Comparison of ENCODE assay signal across 8 mouse cellular contexts in the genomic region with DNA sequence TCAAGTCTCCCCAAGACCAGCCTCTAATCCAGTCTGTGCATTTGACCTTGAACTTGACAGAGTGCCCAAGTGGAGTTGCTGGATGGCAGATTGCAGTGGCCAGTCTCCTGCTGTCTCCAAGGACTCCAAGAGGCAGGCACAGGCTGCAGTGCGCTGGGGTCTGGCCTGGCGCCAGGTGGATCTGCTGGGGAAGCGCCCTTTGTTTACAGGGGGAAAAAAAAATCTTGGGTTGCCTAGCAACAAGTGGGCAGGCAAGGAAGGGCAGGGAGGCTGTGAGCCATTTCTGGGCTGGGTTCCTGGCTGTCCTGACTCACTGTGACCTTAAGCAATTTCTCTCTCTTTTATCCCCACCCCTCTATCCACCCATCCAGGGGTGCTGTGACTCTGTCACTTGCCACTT. TPM values are rescaled to one million over a fixed set of nuclear protein-coding genes. Genes with fewer than 3 reads are reported as not detected.
A peak's percentile ranks its signal among the peaks of the same experiment; 100 is the strongest.
DNase-seq lines count a peak whose midpoint lies in the region; ATAC-seq and TF ChIP-seq lines count a peak whose summit lies in the region.

No protein-coding gene starts in this region.

- TF ChIP-seq CTCF in Patski (IDR thresholded peaks at IDR 0.05) = no peak

- in situ Hi-C loops in Patski (cut with MboI; ENCODE audit: low pct_unique_long_range_greater_than_20kb) = no loop called here

- peak; percentile 91 for ATAC-seq in Patski
- ATAC-seq in hindbrain, embryonic 11.5 days (ENCODE audit: low FRiP score) = peak; percentile 45
- ATAC-seq in lung, embryonic 15.5 days (ENCODE audit: borderline replicate concordance, extremely low read depth, low FRiP score, low TSS enrichment) = peak; percentile 63; the same call in 1 of the 2 replicates

- no peak overlapping the region for H3K4me2 ChIP-seq in hindbrain, embryonic 11.5 days (replicated peaks; ENCODE audit: low read depth, low read length)
- no peak overlapping the region for H3K4me2 ChIP-seq in lung, embryonic 15.5 days

- CTCF ChIA-PET in Patski (lab: Charles Lee) = interaction anchor here (1.1 to 3.6 kb wide), 4 partner anchors 10 to 179 kb away, joined by 3 to 25 read pairs (median 10); no protein-coding TSS in a partner anchor

- no peak overlapping the region for H3K4me3 ChIP-seq in hindbrain, embryonic 11.5 days (ENCODE audit: low read depth, low read length)
- no peak overlapping the region for H3K4me3 ChIP-seq in lung, embryonic 15.5 days

- peak overlapping the region; percentile 54 for H3K27ac ChIP-seq in hindbrain, embryonic 11.5 days (ENCODE audit: low read depth, low read length)
- peak overlapping the region; percentile 35; the same call in 1 of the 2 replicates for H3K27ac ChIP-seq in lung, embryonic 15.5 days

- peaks cover 19% of the 10 kb centered on the region for H3K4me1 ChIP-seq in hindbrain, embryonic 11.5 days (replicated peaks; ENCODE audit: control insufficient read depth, insufficient read depth, low read length)
- H3K4me1 ChIP-seq in lung, embryonic 15.5 days = peaks cover 26% of the 10 kb centered on the region

- H3K9me3 ChIP-seq in hindbrain, embryonic 11.5 days (ENCODE audit: control insufficient read depth, low read length) = no peaks in the 10 kb centered on the region
- H3K9me3 ChIP-seq in lung, embryonic 15.5 days = no peaks in the 10 kb centered on the region

- POLR2A ChIA-PET in Patski (lab: Charles Lee) = interaction anchor here (0.5 to 1.2 kb wide), 3 partner anchors 24 to 579 kb away, joined by 3 read pairs; no protein-coding TSS in a partner anchor

- DNase-seq in Patski (ENCODE audit: low read depth, low spot score) = peak; percentile 95
- peak; percentile 93 to 96 for DNase-seq in cerebellum, postnatal 10 days
- DNase-seq in frontal cortex, postnatal 36 days (ENCODE audit: low spot score in 2 of 2) = peak; percentile 59 to 66
- peak; percentile 78 for DNase-seq in hindbrain, embryonic 11.5 days (ENCODE audit: low spot score)
- DNase-seq in layer of hippocampus, postnatal 10 days (ENCODE audit: low spot score in 2 of 2) = peak; percentile 83 to 86
- DNase-seq in ovary, postnatal 14 days (ENCODE audit: low spot score) = peak; percentile 87
- no peak for DNase-seq in B cell, adult 2 months

- no peaks in the 10 kb centered on the region for H3K36me3 ChIP-seq in hindbrain, embryonic 11.5 days (ENCODE audit: control insufficient read depth, insufficient read depth, low read length)
- H3K36me3 ChIP-seq in lung, embryonic 15.5 days = no peaks in the 10 kb centered on the region

- H3K27me3 ChIP-seq in Patski = no peaks in the 10 kb centered on the region
- peaks cover 2% of the 10 kb centered on the region; the same call in 1 of the 2 replicates for H3K27me3 ChIP-seq in hindbrain, embryonic 11.5 days (ENCODE audit: control insufficient read depth, insufficient read depth, low read length)
- H3K27me3 ChIP-seq in lung, embryonic 15.5 days = no peaks in the 10 kb centered on the region

- WGBS in hindbrain, embryonic 11.5 days = 3% methylated on average over 3 of the region's 3 CpGs
- WGBS in lung, embryonic 15.5 days = 2% methylated on average over 3 of the region's 3 CpGs

- 0 out of 2 replicates have a peak overlapping the region, but pooled peaks have one; percentile 15 for H3K9ac ChIP-seq in hindbrain, embryonic 11.5 days (ENCODE audit: low read depth, low read length)
- no peak overlapping the region for H3K9ac ChIP-seq in lung, embryonic 15.5 days

RNA-seq across cellular contexts. Expression of gene Rfx2, which starts 20.6 kb away (rescaled TPM):
- 7.7 TPM for polyA plus RNA-seq in Patski (2021)
- polyA plus RNA-seq in hindbrain, embryonic 11.5 days (2014; fragmentation: Nextera tagmentation; extraction: Ambion mirVana) = 6.4 and 6.7 TPM in 2 replicates
- 1 to 10 TPM; 4.1 to 4.4 TPM for total RNA-seq in layer of hippocampus, postnatal 10 days (2021)
- 5.2 and 6.0 TPM in 2 replicates for polyA plus RNA-seq in lung, embryonic 15.5 days (2015; fragmentation: Nextera tagmentation; extraction: Ambion mirVana)

RNA-seq across cellular contexts. Expression of gene Prr22, which starts 40.2 kb away (rescaled TPM):
- polyA plus RNA-seq in Patski (2021) = 0.89 TPM
- polyA plus RNA-seq in hindbrain, embryonic 11.5 days (2014; fragmentation: Nextera tagmentation; extraction: Ambion mirVana) = 0.49 and 0.71 TPM in 2 replicates
- total RNA-seq in layer of hippocampus, postnatal 10 days (2021) = under 1 TPM; 0.27 to 0.71 TPM
- polyA plus RNA-seq in lung, embryonic 15.5 days (2015; fragmentation: Nextera tagmentation; extraction: Ambion mirVana) = 1.0 and 1.2 TPM in 2 replicates

RNA-seq across cellular contexts. Expression of gene Dus3l, which starts 45.7 kb away (rescaled TPM):
- 50.5 TPM for polyA plus RNA-seq in Patski (2021)
- polyA plus RNA-seq in hindbrain, embryonic 11.5 days (2014; fragmentation: Nextera tagmentation; extraction: Ambion mirVana) = 30.3 and 35.4 TPM in 2 replicates
- 10 to 100 TPM; 66.7 to 72.0 TPM for total RNA-seq in layer of hippocampus, postnatal 10 days (2021)
- 42.6 and 46.5 TPM in 2 replicates for polyA plus RNA-seq in lung, embryonic 15.5 days (2015; fragmentation: Nextera tagmentation; extraction: Ambion mirVana)

RNA-seq across cellular contexts. Expression of gene Nrtn, which starts 52.9 kb away (rescaled TPM):
- polyA plus RNA-seq in Patski (2021) = 7.1 TPM
- polyA plus RNA-seq in hindbrain, embryonic 11.5 days (2014; fragmentation: Nextera tagmentation; extraction: Ambion mirVana) = 4.4 and 4.6 TPM in 2 replicates
- 1 to 10 TPM; 1.6 to 2.3 TPM for total RNA-seq in layer of hippocampus, postnatal 10 days (2021)
- 9.4 and 9.5 TPM in 2 replicates for polyA plus RNA-seq in lung, embryonic 15.5 days (2015; fragmentation: Nextera tagmentation; extraction: Ambion mirVana)

Comparison
In these comparisons a context has a peak if more than half of its experiments do, and no peak if none do; other contexts are left out.
1. DNase-seq: peak in Patski (single experiment), cerebellum, postnatal 10 days (2 of 2), frontal cortex, postnatal 36 days (2 of 2), hindbrain, embryonic 11.5 days (single experiment), layer of hippocampus, postnatal 10 days (2 of 2) and ovary, postnatal 14 days (single experiment); none in B cell, adult 2 months (0 of 2).
2. Peak in every context shown above with its lines, with median percentiles within 50 percentile points of each other: ATAC-seq.